Mouse (Mus musculus): ENCODE results near the gene Treml2. TPM values are rescaled to one million over a fixed set of nuclear protein-coding genes. Genes with fewer than 3 reads are reported as not detected.
"Not testable (repeated sequence)": the region's sequence is repeated elsewhere in the genome, so short reads cannot be mapped to it uniquely, and the experiment has no call there.

The Treml2 gene
- total and polyA plus RNA-seq, 2 experiments from 2014 or later, result 0.07 to 0.49 TPM

GRCm38 (mm10) chr17:48343065-48343464 is 43.8 kb downstream of the Treml2 start:
- ATAC-seq (ENCODE audit: low FRiP score), result no peak
- Histone ChIP-seq H3K4me1 (ENCODE audit: insufficient read depth, low read length) (no peaks in the 10 kb centered on the region), H3K4me2 (ENCODE audit: low read depth, low read length, poor library complexity, severe bottlenecking) (no peak overlapping the region), H3K4me3 (ENCODE audit: low read depth, low read length) (no peak overlapping the region), H3K36me3 (ENCODE audit: insufficient read depth, low read length) (no peaks in the 10 kb centered on the region), H3K9me3 (ENCODE audit: low read length) (no peaks in the 10 kb centered on the region), H3K9ac (replicated peaks; ENCODE audit: low read length, poor library complexity, severe bottlenecking) (no peak overlapping the region), H3K27me3 (ENCODE audit: insufficient read depth, low read length) (no peaks in the 10 kb centered on the region), H3K27ac (ENCODE audit: low read depth, low read length) (no peak overlapping the region)
- WGBS, result 96% methylated on average over 2 of the region's 2 CpGs
- TF ChIP-seq CTCF (IDR thresholded peaks at IDR 0.05), result no peak
- DNase-seq (ENCODE audit: low spot score), result no peak

- Histone ChIP-seq H3K4me1 (ENCODE audit: insufficient read depth, low read length) (no peaks in the 10 kb centered on the region), H3K9me3 (ENCODE audit: low read length) (no peaks in the 10 kb centered on the region), H3K27me3 (ENCODE audit: insufficient read depth, low read length) (no peaks in the 10 kb centered on the region), H3K36me3 (ENCODE audit: insufficient read depth, low read length) (no peaks in the 10 kb centered on the region), H3K9ac (replicated peaks; ENCODE audit: low read length, poor library complexity, severe bottlenecking) (no peak overlapping the region), H3K4me2 (ENCODE audit: low read depth, low read length, poor library complexity, severe bottlenecking) (no peak overlapping the region), H3K4me3 (ENCODE audit: low read depth, low read length) (no peak overlapping the region), H3K27ac (ENCODE audit: low read depth, low read length) (no peak overlapping the region)
- DNase-seq (ENCODE audit: low spot score) (no peak), ATAC-seq (ENCODE audit: low FRiP score) (no peak)
- 87% methylated on average over 4 of the region's 4 CpGs for WGBS
- no peak for TF ChIP-seq CTCF (IDR thresholded peaks at IDR 0.05)
Observed at GRCm38 (mm10) chr17:48345824-48346223, 46.5 kb downstream of the Treml2 start.

GRCm38 (mm10) chr17:48346231-48346630 is 46.9 kb downstream of the Treml2 start, which contains the start of gene Trem2:
TSS of gene Trem2 (plus strand) at chr17:48346401.
- WGBS, result 79% methylated on average over 5 of the region's 5 CpGs
- ATAC-seq (ENCODE audit: low FRiP score) (no peak), DNase-seq (ENCODE audit: low spot score) (no peak)
- Histone ChIP-seq H3K27ac (ENCODE audit: low read depth, low read length) (no peak within 1 kb of the TSS), H3K4me2 (ENCODE audit: low read depth, low read length, poor library complexity, severe bottlenecking) (no peak within 1 kb of the TSS), H3K27me3 (ENCODE audit: insufficient read depth, low read length) (no peaks in the 10 kb centered on the region), H3K36me3 (ENCODE audit: insufficient read depth, low read length) (no peaks in the 10 kb centered on the region), H3K4me3 (ENCODE audit: low read depth, low read length) (no peak within 1 kb of the TSS), H3K9ac (replicated peaks; ENCODE audit: low read length, poor library complexity, severe bottlenecking) (no peak within 1 kb of the TSS), H3K4me1 (ENCODE audit: insufficient read depth, low read length) (no peaks in the 10 kb centered on the region), H3K9me3 (ENCODE audit: low read length) (no peaks in the 10 kb centered on the region)
- no peak for TF ChIP-seq CTCF (IDR thresholded peaks at IDR 0.05)

- no peaks in the 10 kb centered on the region for H3K36me3 ChIP-seq (ENCODE audit: insufficient read depth, low read length)
- 63% methylated on average over 4 of the region's 4 CpGs for WGBS
- DNase-seq (ENCODE audit: low spot score) (no peak), ATAC-seq (ENCODE audit: low FRiP score) (no peak)
- no peak for TF ChIP-seq CTCF (IDR thresholded peaks at IDR 0.05)
- no peaks in the 10 kb centered on the region for H3K4me1 ChIP-seq (ENCODE audit: insufficient read depth, low read length)
- no peak overlapping the region for H3K4me3 ChIP-seq (ENCODE audit: low read depth, low read length)
- no peak overlapping the region for H3K9ac ChIP-seq (replicated peaks; ENCODE audit: low read length, poor library complexity, severe bottlenecking)
- H3K27ac ChIP-seq (ENCODE audit: low read depth, low read length), result no peak overlapping the region
- H3K9me3 ChIP-seq (ENCODE audit: low read length), result no peaks in the 10 kb centered on the region
- no peak overlapping the region for H3K4me2 ChIP-seq (ENCODE audit: low read depth, low read length, poor library complexity, severe bottlenecking)
- no peaks in the 10 kb centered on the region for H3K27me3 ChIP-seq (ENCODE audit: insufficient read depth, low read length)
Observed at GRCm38 (mm10) chr17:48346834-48347233, 47.5 kb downstream of the Treml2 start.

GRCm38 (mm10) chr17:48347287-48347686 is 48.0 kb downstream of the Treml2 start:
- DNase-seq (ENCODE audit: low spot score) (no peak), ATAC-seq (ENCODE audit: low FRiP score) (no peak)
- WGBS, result 70% methylated on average over 2 of the region's 2 CpGs
- no peak for TF ChIP-seq CTCF (IDR thresholded peaks at IDR 0.05)
- Histone ChIP-seq H3K9me3 (ENCODE audit: low read length) (no peaks in the 10 kb centered on the region), H3K36me3 (ENCODE audit: insufficient read depth, low read length) (no peaks in the 10 kb centered on the region), H3K27me3 (ENCODE audit: insufficient read depth, low read length) (no peaks in the 10 kb centered on the region), H3K9ac (replicated peaks; ENCODE audit: low read length, poor library complexity, severe bottlenecking) (no peak overlapping the region), H3K4me3 (ENCODE audit: low read depth, low read length) (no peak overlapping the region), H3K27ac (ENCODE audit: low read depth, low read length) (no peak overlapping the region), H3K4me1 (ENCODE audit: insufficient read depth, low read length) (no peaks in the 10 kb centered on the region), H3K4me2 (ENCODE audit: low read depth, low read length, poor library complexity, severe bottlenecking) (no peak overlapping the region)

GRCm38 (mm10) chr17:48350681-48351193 is 51.4 kb downstream of the Treml2 start:
- DNase-seq (ENCODE audit: low spot score) (no peak), ATAC-seq (ENCODE audit: low FRiP score) (no peak)
- 77% methylated on average over 5 of the region's 5 CpGs for WGBS
- H3K4me3 ChIP-seq (ENCODE audit: low read depth, low read length), result no peak overlapping the region
- no peaks in the 10 kb centered on the region for H3K9me3 ChIP-seq (ENCODE audit: low read length)
- TF ChIP-seq CTCF (IDR thresholded peaks at IDR 0.05), result no peak
- H3K9ac ChIP-seq (replicated peaks; ENCODE audit: low read length, poor library complexity, severe bottlenecking), result no peak overlapping the region
- H3K27me3 ChIP-seq (ENCODE audit: insufficient read depth, low read length), result no peaks in the 10 kb centered on the region
- no peak overlapping the region for H3K4me2 ChIP-seq (ENCODE audit: low read depth, low read length, poor library complexity, severe bottlenecking)
- no peaks in the 10 kb centered on the region for H3K4me1 ChIP-seq (ENCODE audit: insufficient read depth, low read length)
- H3K36me3 ChIP-seq (ENCODE audit: insufficient read depth, low read length), result no peaks in the 10 kb centered on the region
- no peak overlapping the region for H3K27ac ChIP-seq (ENCODE audit: low read depth, low read length)

GRCm38 (mm10) chr17:48352976-48353375 is 53.7 kb downstream of the Treml2 start:
- not testable (repeated sequence) for H3K4me3 ChIP-seq (ENCODE audit: low read depth, low read length); ATAC-seq (ENCODE audit: low FRiP score); H3K4me1 ChIP-seq (ENCODE audit: insufficient read depth, low read length); H3K9me3 ChIP-seq (ENCODE audit: low read length); H3K27me3 ChIP-seq (ENCODE audit: insufficient read depth, low read length); H3K27ac ChIP-seq (ENCODE audit: low read depth, low read length); H3K36me3 ChIP-seq (ENCODE audit: insufficient read depth, low read length); H3K9ac ChIP-seq (replicated peaks; ENCODE audit: low read length, poor library complexity, severe bottlenecking); H3K4me2 ChIP-seq (ENCODE audit: low read depth, low read length, poor library complexity, severe bottlenecking); DNase-seq (ENCODE audit: low spot score)
- WGBS, result 62% methylated on average over 7 of the region's 7 CpGs
